Mouse (Mus musculus) testis, adult 2 months (tissue): Measurements from ENCODE around the gene Cfap20.

Experiments
- CTCF ChIP-seq: fragments of 200-500 bp; IDR thresholded peaks from 2 replicates; pipeline ENCODE4 v1.5.1; 2012; ENCODE audit warnings: low read depth, mild to moderate bottlenecking, inconsistent platforms, low read length, moderate library complexity; ENCODE audit not compliant: control insufficient read depth, insufficient read depth, insufficient replicate concordance
- POLR2A ChIP-seq: fragments of 200-500 bp; IDR thresholded peaks from 2 replicates; pipeline ENCODE4 v1.6.1; 2012; ENCODE audit warnings: low read depth, mild to moderate bottlenecking, inconsistent platforms, low read length, moderate library complexity; ENCODE audit not compliant: control insufficient read depth

DNA sequence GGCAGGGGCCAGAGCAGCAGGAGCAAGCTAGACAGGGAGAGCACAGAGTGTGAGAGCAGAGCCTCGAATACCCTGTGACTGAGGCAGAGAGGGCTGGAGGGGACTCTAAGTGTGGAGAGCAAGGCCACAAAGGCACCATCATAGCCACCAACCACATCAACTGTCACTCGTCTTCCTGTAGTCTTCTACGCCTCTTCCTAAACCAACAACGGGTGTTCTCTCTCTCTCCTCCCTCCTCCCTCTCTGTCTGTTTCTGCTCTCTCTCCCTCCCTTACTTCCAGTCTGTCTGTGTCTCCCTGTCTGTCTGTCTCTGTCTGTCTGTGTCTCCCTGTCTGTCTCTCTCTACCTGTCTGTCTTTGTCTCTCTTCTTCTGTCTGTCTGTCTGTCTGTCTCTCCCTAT is 44.4 kb downstream of the Cfap20 start:
- no peak for TF ChIP-seq CTCF
- no peak for TF ChIP-seq POLR2A
